Mouse (Mus musculus) MEL (cell line): ENCODE measurements around the gene Smtn.

Experiments
- BHLHE40 ChIP-seq: IDR thresholded peaks from 2 replicates; pipeline ENCODE4 v1.6.1; 2012; ENCODE audit warnings: low read depth, mild to moderate bottlenecking, inconsistent platforms, low read length, improper control_type of control experiment, borderline replicate concordance
- CTCF ChIP-seq, 3 experiments: IDR thresholded peaks in 2 of 3; conservative IDR thresholded peaks in 1 of 3; 2 replicates each; pipeline ENCODE4 v1.5.1; 2011 to 2012; ENCODE audit warnings: low read length in 3 of 3, low read depth in 2 of 3, mild to moderate bottlenecking in 2 of 3, improper control_type of control experiment in 1 of 3, inconsistent platforms in 1 of 3, mixed read lengths in 1 of 3, moderate library complexity in 1 of 3; ENCODE audit not compliant: control insufficient read depth in 1 of 3, insufficient read depth in 1 of 3, poor library complexity in 1 of 3, severe bottlenecking in 1 of 3
- JUND ChIP-seq: IDR thresholded peaks from 2 replicates; pipeline ENCODE4 v1.6.1; 2011; ENCODE audit warnings: low read depth, mild to moderate bottlenecking, improper control_type of control experiment, low read length

DNA sequence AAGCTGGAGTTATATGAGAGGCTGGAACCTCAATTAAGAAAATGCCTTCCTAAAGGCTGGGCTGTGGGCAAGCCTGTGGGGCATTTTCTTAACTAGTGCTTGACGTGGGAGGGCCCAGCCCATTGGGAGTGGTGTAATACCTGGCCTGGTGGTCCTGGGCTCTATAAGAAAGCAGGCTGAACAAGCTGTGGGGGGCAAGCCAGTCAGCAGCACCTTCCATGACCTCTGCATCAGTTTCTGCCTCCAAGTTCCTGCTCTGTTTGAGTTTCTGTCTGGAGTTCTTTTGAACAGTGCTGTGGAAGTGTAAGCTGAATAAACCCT is 5.8 kb upstream of the Smtn start:
- no peak for TF ChIP-seq CTCF (IDR thresholded peaks at IDR 0.05 in 2 of 3, conservative IDR thresholded peaks at IDR 0.05 in 1 of 3; ENCODE audit: control insufficient read depth in 1 of 3, insufficient read depth in 1 of 3, low read depth in 2 of 3, low read length in 3 of 3, poor library complexity in 1 of 3, severe bottlenecking in 1 of 3)
- no peak for TF ChIP-seq BHLHE40
- no peak for TF ChIP-seq JUND
